Mouse (Mus musculus) E14TG2a.4 (cell line): ENCODE measurements around the gene Psme4.

ENCODE experiments used
- CTCF ChIP-seq: conservative IDR thresholded peaks from 2 replicates; pipeline ENCODE4 v1.5.1; 2014; ENCODE audit warnings: low read length
- NANOG ChIP-seq: IDR thresholded peaks from 2 replicates; pipeline ENCODE4 v1.6.1; 2014; ENCODE audit warnings: borderline replicate concordance, low read length, mixed read lengths
- POU5F1 ChIP-seq: IDR thresholded peaks from 2 replicates; pipeline ENCODE4 v1.6.1; 2014; ENCODE audit warnings: low read length, borderline replicate concordance

- TF ChIP-seq CTCF (no peak), NANOG (no peak), POU5F1 (no peak)
Observed at GRCm38 (mm10) chr11:30730721-30731120, 40.8 kb upstream of the Psme4 start.
